Mouse (Mus musculus): ENCODE results near the gene Cmss1.

DNA sequence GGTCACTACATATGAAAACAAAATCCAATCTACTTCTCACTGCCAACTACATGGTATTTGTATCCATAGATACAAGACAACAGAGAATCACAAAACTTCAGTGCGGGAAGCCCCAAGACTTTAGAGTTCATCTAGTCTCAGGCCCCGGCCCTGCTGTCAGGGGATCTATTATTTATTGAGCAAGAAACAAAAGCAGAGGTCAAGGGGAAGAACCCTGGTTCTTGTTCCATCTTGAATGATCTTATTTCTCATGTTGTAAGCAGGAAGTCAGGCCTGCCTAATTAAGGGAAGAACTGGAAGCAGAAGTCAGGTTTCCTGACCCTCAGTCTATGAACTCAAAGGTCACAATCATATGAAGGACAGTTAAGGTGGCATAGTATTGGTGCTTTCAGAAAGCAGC, 104.4 kb downstream of the Cmss1 start:
- no peak for TF ChIP-seq CTCF (IDR thresholded peaks at IDR 0.05; ENCODE audit: borderline replicate concordance, insufficient read depth, low read length)
- TF ChIP-seq POLR2A (IDR thresholded peaks at IDR 0.05; ENCODE audit: low read depth, low read length), result no peak

Measured in embryonic fibroblast, embryonic 13.5 days (primary cell).